Mouse (Mus musculus) embryonic fibroblast, embryonic 13.5 days (primary cell): ENCODE measurements at regions not wholly inside any gene's neighbourhood (a gene's known extent, or its start where the extent isn't known, plus 50 kb on each side); places are given as distances from the start of the nearest gene placed in this dataset.
A peak's percentile ranks its signal among the peaks of the same experiment; 100 is the strongest.
"Not testable (repeated sequence)": the region's sequence is repeated elsewhere in the genome, so short reads cannot be mapped to it uniquely, and the experiment has no call there.

Experiments
- H3K27ac ChIP-seq: 2 replicates; pipeline ENCODE4 v1.5.1; 2012; ENCODE audit warnings: low read length, control low read depth, inconsistent platforms; ENCODE audit not compliant: insufficient read depth
- H3K4me1 ChIP-seq: 2 replicates; pipeline ENCODE4 v1.6.1; 2011; ENCODE audit warnings: low read length; ENCODE audit not compliant: control insufficient read depth, insufficient read depth
- H3K4me3 ChIP-seq: 2 replicates; pipeline ENCODE4 v1.5.1; 2011; ENCODE audit warnings: mild to moderate bottlenecking, control low read depth, low read length; ENCODE audit not compliant: insufficient read depth
- CTCF ChIP-seq: IDR thresholded peaks from 2 replicates; pipeline ENCODE4 v1.5.1; 2011; ENCODE audit warnings: mild to moderate bottlenecking, control low read depth, low read length, moderate library complexity, borderline replicate concordance; ENCODE audit not compliant: insufficient read depth
- POLR2A ChIP-seq: IDR thresholded peaks from 2 replicates; pipeline ENCODE4 v1.6.1; 2011; ENCODE audit warnings: low read depth, mild to moderate bottlenecking, control low read depth, low read length, moderate library complexity

- Histone ChIP-seq H3K27ac (peak overlapping the region; percentile 85; the same call in 1 of the 2 replicates), H3K4me1 (no peaks in the 10 kb centered on the region), H3K4me3 (no peak overlapping the region)
- no peak for TF ChIP-seq POLR2A
- TF ChIP-seq CTCF = no peak
These were observed 190.8 kb upstream of the Phyhipl start for GRCm38 (mm10) chr10:70846281-70847168.

GRCm38 (mm10) chr10:70843848-70844247 is 188.1 kb upstream of the Phyhipl start:
- TF ChIP-seq POLR2A = no peak
- no peak for TF ChIP-seq CTCF
- Histone ChIP-seq H3K4me3 (no peak overlapping the region), H3K4me1 (no peaks in the 10 kb centered on the region), H3K27ac (no peak overlapping the region)

GRCm38 (mm10) chr10:70842176-70842838 is 186.5 kb upstream of the Phyhipl start:
- Histone ChIP-seq H3K4me3 (no peak overlapping the region), H3K4me1 (no peaks in the 10 kb centered on the region), H3K27ac (no peak overlapping the region)
- TF ChIP-seq POLR2A (no peak), CTCF (no peak)

GRCm38 (mm10) chr10:70841179-70841578 is 185.4 kb upstream of the Phyhipl start:
- not testable (repeated sequence) for H3K4me1 ChIP-seq, H3K4me3 ChIP-seq, H3K27ac ChIP-seq

GRCm38 (mm10) chr10:70838147-70838546 is 182.4 kb upstream of the Phyhipl start:
- no peak overlapping the region for H3K4me3 ChIP-seq
- H3K27ac ChIP-seq = no peak overlapping the region
- H3K4me1 ChIP-seq = no peaks in the 10 kb centered on the region
- TF ChIP-seq CTCF (no peak), POLR2A (no peak)

GRCm38 (mm10) chr10:70837326-70837725 is 181.6 kb upstream of the Phyhipl start:
- no peaks in the 10 kb centered on the region for H3K4me1 ChIP-seq
- no peak overlapping the region for H3K27ac ChIP-seq
- no peak overlapping the region for H3K4me3 ChIP-seq
- TF ChIP-seq CTCF (no peak), POLR2A (no peak)

GRCm38 (mm10) chr10:70832616-70833015 is 176.9 kb upstream of the Phyhipl start:
- H3K4me1 ChIP-seq = no peaks in the 10 kb centered on the region
- H3K27ac ChIP-seq = no peak overlapping the region
- no peak overlapping the region for H3K4me3 ChIP-seq
- TF ChIP-seq POLR2A (no peak), CTCF (no peak)

GRCm38 (mm10) chr10:70828217-70828616 is 172.5 kb upstream of the Phyhipl start:
- Histone ChIP-seq H3K4me1 (no peaks in the 10 kb centered on the region), H3K4me3 (no peak overlapping the region), H3K27ac (no peak overlapping the region)
- TF ChIP-seq CTCF (no peak), POLR2A (no peak)

- not testable (repeated sequence) for H3K4me1 ChIP-seq, H3K27ac ChIP-seq, H3K4me3 ChIP-seq
These were observed 171.8 kb upstream of the Phyhipl start for GRCm38 (mm10) chr10:70827522-70827921.

GRCm38 (mm10) chr10:70826706-70827105 is 170.9 kb upstream of the Phyhipl start:
- Histone ChIP-seq H3K27ac (no peak overlapping the region), H3K4me3 (no peak overlapping the region), H3K4me1 (no peaks in the 10 kb centered on the region)
- TF ChIP-seq CTCF (no peak), POLR2A (no peak)

- no peak for TF ChIP-seq CTCF
- no peak for TF ChIP-seq POLR2A
- Histone ChIP-seq H3K27ac (no peak overlapping the region), H3K4me3 (no peak overlapping the region), H3K4me1 (no peaks in the 10 kb centered on the region)
These were observed 169.7 kb upstream of the Phyhipl start for GRCm38 (mm10) chr10:70825451-70825850.
